Mouse (Mus musculus) heart, embryonic 13.5 days (tissue): ENCODE data around the gene Yipf1. TPM values are rescaled to one million over a fixed set of nuclear protein-coding genes. Genes with fewer than 3 reads are reported as not detected.
A peak's percentile ranks its signal among the peaks of the same experiment; 100 is the strongest.

Experiments
- ATAC-seq: fragments of 200-750 bp; cut with Nextera tagmentation; 2 replicates; pipeline ENCODE4 v1.8.0; 2017; ENCODE audit warnings: moderate TSS enrichment; ENCODE audit not compliant: insufficient number of reproducible peaks, low FRiP score, low TSS enrichment; ENCODE audit errors: extremely low read depth
- H3K27ac ChIP-seq: fragments of 300-500 bp; sonication (generic); replicated peaks from 2 replicates; pipeline ENCODE4 v1.5.1; 2015; ENCODE audit warnings: moderate library complexity, mild to moderate bottlenecking, inconsistent platforms
- H3K27me3 ChIP-seq: fragments of 300-500 bp; sonication (generic); replicated peaks from 2 replicates; pipeline ENCODE4 v1.6.1; 2015; ENCODE audit warnings: mild to moderate bottlenecking, inconsistent platforms
- H3K36me3 ChIP-seq: fragments of 300-500 bp; sonication (generic); 2 replicates; pipeline ENCODE4 v1.6.1; 2015; ENCODE audit warnings: mild to moderate bottlenecking, inconsistent platforms
- H3K4me1 ChIP-seq: fragments of 300-500 bp; sonication (generic); 2 replicates; pipeline ENCODE4 v1.6.1; 2015; ENCODE audit warnings: inconsistent platforms
- H3K4me2 ChIP-seq: fragments of 300-500 bp; sonication (generic); 2 replicates; pipeline ENCODE4 v1.6.1; 2015; ENCODE audit warnings: inconsistent platforms, mild to moderate bottlenecking, moderate library complexity
- H3K4me3 ChIP-seq: fragments of 300-500 bp; sonication (generic); 2 replicates; pipeline ENCODE4 v1.5.1; 2015; ENCODE audit warnings: moderate library complexity, mild to moderate bottlenecking, inconsistent platforms
- H3K9ac ChIP-seq: fragments of 300-500 bp; sonication (generic); 2 replicates; pipeline ENCODE4 v1.6.1; 2015; ENCODE audit warnings: inconsistent platforms, mild to moderate bottlenecking, moderate library complexity
- H3K9me3 ChIP-seq: fragments of 300-500 bp; sonication (generic); 2 replicates; pipeline ENCODE4 v1.6.1; 2016; ENCODE audit warnings: inconsistent platforms
- WGBS: fragments of 180-500 bp; shearing (Covaris S2); methylation state at CpG from one replicate; pipeline ENCODE4 v1.1.7; 2015; ENCODE audit warnings: mixed read lengths; 5-methylcytosine and 5-hydroxymethylcytosine counted together
- polyA plus RNA-seq: library from polyadenylated mRNA; unstranded; fragments of >200 nt; fragmentation: Nextera tagmentation; extraction: Ambion mirVana; gene quantifications from 2 replicates; pipeline ENCODE4 v1.2.1, GENCODE M21; 2015

Gene Yipf1
- polyA plus RNA-seq, 1 experiment from 2014 or later = 42.7 TPM

DNA sequence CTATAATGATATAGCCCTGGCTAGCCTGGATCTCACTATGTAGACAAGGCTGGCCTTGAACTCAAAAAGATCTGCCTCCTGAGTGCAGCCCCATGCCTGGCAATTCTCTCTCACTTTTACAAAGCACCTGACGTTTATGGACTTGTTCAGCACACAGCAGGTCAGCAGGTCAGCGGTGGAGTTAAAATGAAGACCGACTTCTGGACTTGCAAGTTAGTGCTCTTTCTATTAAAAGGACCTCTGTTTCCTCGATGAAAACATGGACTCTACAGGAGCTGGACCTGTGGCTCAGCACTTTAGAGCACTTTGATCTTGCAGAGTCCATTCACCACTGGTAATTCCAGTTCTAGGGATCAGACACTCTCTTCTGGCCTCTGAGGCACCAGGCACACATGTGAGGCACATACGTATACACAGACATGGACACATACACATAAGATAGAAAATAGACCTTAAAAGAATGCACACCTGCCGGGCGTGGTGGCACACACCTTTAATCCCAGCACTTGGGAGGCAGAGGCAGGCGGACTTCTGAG lies 16.0 kb upstream of the Yipf1 start:
- Histone ChIP-seq H3K36me3 (no peaks in the 10 kb centered on the region), H3K9me3 (no peaks in the 10 kb centered on the region), H3K27me3 (0 out of 2 replicates have a peak, but pooled peaks cover 4% of the 10 kb centered on the region), H3K4me3 (no peak overlapping the region), H3K27ac (no peak overlapping the region), H3K4me1 (no peaks in the 10 kb centered on the region), H3K4me2 (no peak overlapping the region), H3K9ac (no peak overlapping the region)
- ATAC-seq = no peak
- WGBS = 79% methylated on average over 8 of the region's 8 CpGs

DNA sequence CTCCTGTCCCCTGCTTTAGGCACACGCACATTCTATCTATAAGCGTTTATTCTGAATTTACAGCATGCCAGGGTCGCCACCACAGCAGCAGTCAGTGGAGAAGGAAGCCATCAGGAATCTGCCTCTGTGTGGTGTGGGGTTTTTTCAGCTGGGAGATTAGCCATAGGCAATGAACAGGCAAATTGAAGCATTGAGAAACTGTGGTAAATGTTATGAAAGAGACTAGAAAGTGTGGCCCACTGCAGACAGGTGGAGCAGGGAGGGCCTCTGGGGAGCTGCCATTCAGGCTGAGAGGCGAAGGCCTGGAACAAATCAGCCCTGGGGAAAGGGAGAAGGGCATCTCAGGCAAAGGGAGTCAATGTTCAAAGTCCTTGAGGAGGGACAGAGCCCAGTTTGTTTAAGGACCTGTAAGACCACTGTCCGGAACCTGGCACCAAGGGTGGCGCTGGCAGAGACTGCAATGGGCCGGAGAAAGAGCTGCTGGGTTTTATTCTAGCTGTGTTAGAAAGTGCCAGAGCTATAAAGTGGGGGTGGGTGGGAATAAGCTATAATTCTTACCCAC lies 14.3 kb upstream of the Yipf1 start:
- no peaks in the 10 kb centered on the region for H3K36me3 ChIP-seq
- H3K27ac ChIP-seq = no peak overlapping the region
- H3K4me3 ChIP-seq = no peak overlapping the region
- WGBS = 85% methylated on average over 7 of the region's 7 CpGs
- ATAC-seq = no peak
- H3K4me1 ChIP-seq = no peaks in the 10 kb centered on the region
- no peaks in the 10 kb centered on the region for H3K9me3 ChIP-seq
- H3K27me3 ChIP-seq = 0 out of 2 replicates have a peak, but pooled peaks cover 9% of the 10 kb centered on the region
- no peak overlapping the region for H3K9ac ChIP-seq
- no peak overlapping the region for H3K4me2 ChIP-seq

GRCm38 (mm10) chr4:107300371-107300770 lies 13.8 kb upstream of the Yipf1 start:
- Histone ChIP-seq H3K4me3 (no peak overlapping the region), H3K4me2 (no peak overlapping the region), H3K27me3 (0 out of 2 replicates have a peak, but pooled peaks cover 9% of the 10 kb centered on the region), H3K9ac (no peak overlapping the region), H3K9me3 (no peaks in the 10 kb centered on the region), H3K36me3 (no peaks in the 10 kb centered on the region), H3K4me1 (peaks cover 2% of the 10 kb centered on the region; the same call in 1 of the 2 replicates), H3K27ac (no peak overlapping the region)
- no peak for ATAC-seq
- WGBS = 63% methylated on average over 4 of the region's 4 CpGs

- H3K4me3 ChIP-seq = no peak overlapping the region
- H3K27me3 ChIP-seq = peaks cover 11% of the 10 kb centered on the region; the same call in 1 of the 2 replicates
- 95% methylated on average over 1 of the region's 1 CpGs for WGBS
- no peak for ATAC-seq
- H3K27ac ChIP-seq = no peak overlapping the region
- no peak overlapping the region for H3K9ac ChIP-seq
- no peaks in the 10 kb centered on the region for H3K9me3 ChIP-seq
- peaks cover 6% of the 10 kb centered on the region; the same call in 1 of the 2 replicates for H3K4me1 ChIP-seq
- H3K36me3 ChIP-seq = no peaks in the 10 kb centered on the region
- H3K4me2 ChIP-seq = no peak overlapping the region
Measured at GRCm38 (mm10) chr4:107300902-107301555, 13.1 kb upstream of the Yipf1 start.

- ATAC-seq = no peak
- Histone ChIP-seq H3K4me2 (no peak overlapping the region), H3K9me3 (no peaks in the 10 kb centered on the region), H3K27me3 (peaks cover 15% of the 10 kb centered on the region; the same call in 1 of the 2 replicates), H3K27ac (no peak overlapping the region), H3K4me1 (peaks cover 11% of the 10 kb centered on the region; the same call in 1 of the 2 replicates), H3K4me3 (no peak overlapping the region), H3K36me3 (no peaks in the 10 kb centered on the region), H3K9ac (no peak overlapping the region)
- 83% methylated on average over 9 of the region's 9 CpGs for WGBS
Measured at GRCm38 (mm10) chr4:107302221-107302620, 11.9 kb upstream of the Yipf1 start.

- peaks cover 11% of the 10 kb centered on the region; the same call in 1 of the 2 replicates for H3K4me1 ChIP-seq
- no peaks in the 10 kb centered on the region for H3K36me3 ChIP-seq
- no peaks in the 10 kb centered on the region for H3K9me3 ChIP-seq
- no peak overlapping the region for H3K27ac ChIP-seq
- no peak overlapping the region for H3K4me2 ChIP-seq
- no peak overlapping the region for H3K9ac ChIP-seq
- 66% methylated on average over 4 of the region's 4 CpGs for WGBS
- H3K4me3 ChIP-seq = no peak overlapping the region
- no peak for ATAC-seq
- peaks cover 15% of the 10 kb centered on the region; the same call in 1 of the 2 replicates for H3K27me3 ChIP-seq
Measured at GRCm38 (mm10) chr4:107302832-107303231, 11.3 kb upstream of the Yipf1 start.

DNA sequence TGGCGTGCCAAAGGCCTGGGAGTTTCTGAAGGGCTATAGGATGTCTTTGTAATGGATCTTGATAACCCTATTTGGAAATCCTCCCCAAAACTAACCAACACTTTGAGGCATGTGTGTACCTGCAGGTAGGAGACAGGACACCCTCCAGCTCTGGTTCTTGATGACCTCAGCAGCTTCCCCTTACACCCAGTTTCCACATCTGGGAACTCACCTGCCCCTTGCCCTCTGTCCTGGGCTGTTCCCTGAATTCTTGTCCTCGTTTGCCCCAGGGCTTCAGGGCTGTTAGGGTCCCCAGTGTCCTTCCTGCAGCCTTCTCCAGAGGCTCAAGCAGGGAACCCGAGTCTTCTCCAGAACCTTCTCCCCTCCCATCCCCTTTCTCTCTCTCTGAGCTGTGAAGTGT lies 10.6 kb upstream of the Yipf1 start:
- Histone ChIP-seq H3K9ac (no peak overlapping the region), H3K4me3 (no peak overlapping the region), H3K27ac (no peak overlapping the region), H3K4me1 (peaks cover 11% of the 10 kb centered on the region; the same call in 1 of the 2 replicates), H3K9me3 (no peaks in the 10 kb centered on the region), H3K36me3 (no peaks in the 10 kb centered on the region), H3K4me2 (no peak overlapping the region), H3K27me3 (peaks cover 15% of the 10 kb centered on the region; the same call in 1 of the 2 replicates)
- no peak for ATAC-seq
- 54% methylated on average over 3 of the region's 3 CpGs for WGBS

- Histone ChIP-seq H3K4me1 (peaks cover 11% of the 10 kb centered on the region; the same call in 1 of the 2 replicates), H3K27me3 (peaks cover 15% of the 10 kb centered on the region; the same call in 1 of the 2 replicates), H3K4me2 (no peak within 1 kb of the TSS), H3K9me3 (no peaks in the 10 kb centered on the region), H3K9ac (no peak within 1 kb of the TSS), H3K27ac (no peak within 1 kb of the TSS), H3K4me3 (no peak within 1 kb of the TSS), H3K36me3 (no peaks in the 10 kb centered on the region)
- WGBS = 49% methylated on average over 6 of the region's 6 CpGs
- no peak for ATAC-seq
Measured at GRCm38 (mm10) chr4:107306966-107307365, 7.2 kb upstream of the Yipf1 start, which contains the start of gene Dio1. Dio1 (minus strand) TSS chr4:107307169.

DNA sequence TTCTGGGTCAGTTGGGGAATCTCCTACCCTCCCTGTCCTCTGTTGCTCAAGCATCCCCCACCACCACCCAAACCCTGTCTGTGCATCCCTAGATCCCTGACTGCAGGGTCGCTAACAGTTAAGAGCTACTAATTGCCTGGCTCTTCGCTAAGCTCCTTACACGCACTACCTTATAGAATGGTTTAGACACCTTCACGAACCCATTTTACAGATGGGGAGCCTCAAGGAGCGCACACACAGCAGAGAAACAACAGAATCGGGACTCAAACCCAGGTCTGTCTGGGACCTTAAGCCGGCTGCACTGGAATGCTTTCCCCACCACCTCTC lies 279 bp downstream of the Yipf1 start:
- no peak for ATAC-seq
- 6% methylated on average over 7 of the region's 7 CpGs for WGBS
- no peaks in the 10 kb centered on the region for H3K9me3 ChIP-seq

GRCm38 (mm10) chr4:107318646-107319045 lies 4.5 kb downstream of the Yipf1 start:
- Histone ChIP-seq H3K4me1 (peaks cover 8% of the 10 kb centered on the region), H3K4me2 (no peak overlapping the region), H3K27me3 (no peaks in the 10 kb centered on the region), H3K9ac (no peak overlapping the region), H3K36me3 (peaks cover 77% of the 10 kb centered on the region), H3K9me3 (no peaks in the 10 kb centered on the region), H3K4me3 (no peak overlapping the region), H3K27ac (no peak overlapping the region)
- 82% methylated on average over 8 of the region's 8 CpGs for WGBS
- ATAC-seq = no peak

More for the DNA sequence above, 279 bp downstream of the Yipf1 start:
- peak overlapping the region; percentile 85 for H3K4me2 ChIP-seq
- peak overlapping the region; percentile 84 for H3K9ac ChIP-seq
- H3K27me3 ChIP-seq = no peaks in the 10 kb centered on the region
- H3K4me3 ChIP-seq = peak overlapping the region; percentile 80
- H3K36me3 ChIP-seq = peaks cover 36% of the 10 kb centered on the region
- H3K4me1 ChIP-seq = peaks cover 12% of the 10 kb centered on the region
- H3K27ac ChIP-seq = no peak overlapping the region

GRCm38 (mm10) chr4:107321041-107321440 lies 6.9 kb downstream of the Yipf1 start:
- Histone ChIP-seq H3K27me3 (no peaks in the 10 kb centered on the region), H3K27ac (no peak overlapping the region), H3K9me3 (no peaks in the 10 kb centered on the region), H3K4me1 (no peaks in the 10 kb centered on the region), H3K36me3 (peaks cover 91% of the 10 kb centered on the region), H3K4me2 (no peak overlapping the region), H3K4me3 (no peak overlapping the region), H3K9ac (no peak overlapping the region)
- no peak for ATAC-seq
- 76% methylated on average over 2 of the region's 2 CpGs for WGBS
